8 mouse cellular contexts compared by ENCODE assay signal in the genomic region with DNA sequence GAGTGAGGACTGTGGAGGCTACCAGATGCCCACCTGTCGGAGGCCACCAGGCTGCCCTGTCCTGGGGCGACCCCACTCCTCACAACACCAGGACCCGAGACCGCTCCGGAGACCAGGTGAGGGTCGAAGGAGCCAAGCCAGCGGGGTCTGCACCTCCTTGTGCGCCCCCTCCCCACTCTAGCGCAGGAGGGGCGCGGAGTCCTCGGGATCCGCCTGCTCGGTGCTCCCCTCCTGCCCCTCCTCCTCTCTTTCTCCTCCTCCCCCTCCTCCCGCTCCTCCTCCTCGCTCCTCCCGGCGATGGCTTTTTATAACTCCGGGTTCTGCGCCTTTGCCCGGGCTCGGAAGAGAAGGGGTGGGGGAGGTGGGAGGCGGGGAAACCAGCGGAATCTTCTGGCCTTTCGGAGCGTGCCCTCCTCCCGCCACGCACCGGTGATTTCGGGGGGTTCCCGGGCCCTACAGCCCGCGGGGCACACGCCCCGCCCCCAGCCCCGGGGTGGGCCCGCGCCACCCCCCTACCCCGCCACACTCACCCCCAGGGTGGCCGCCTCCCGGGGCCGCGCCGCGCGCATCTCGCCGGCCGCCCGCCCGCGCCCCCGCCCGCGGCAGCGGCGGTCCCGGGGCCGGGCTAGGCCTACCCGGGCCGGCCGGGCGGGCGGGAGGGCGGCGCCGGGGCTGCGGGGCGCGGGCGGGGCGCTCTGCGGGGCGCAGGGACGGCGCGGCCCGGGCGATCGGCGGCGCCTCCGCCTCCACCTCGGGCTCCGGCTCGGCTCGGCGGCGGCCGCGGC. TPM values are rescaled to one million over a fixed set of nuclear protein-coding genes. Genes with fewer than 3 reads are reported as not detected.
DNase-seq lines count a peak whose midpoint lies in the region; ATAC-seq and TF ChIP-seq lines count a peak whose summit lies in the region.

No protein-coding gene starts in this region.

- peak overlapping the region; percentile 31 for H3K9ac ChIP-seq in ES-E14 (ENCODE audit: insufficient read depth, low read depth, low read length, poor library complexity, severe bottlenecking)
- H3K9ac ChIP-seq in embryonic facial prominence, embryonic 11.5 days (replicated peaks; ENCODE audit: low read length), result peak overlapping the region; percentile 53
- H3K9ac ChIP-seq in hindbrain, embryonic 11.5 days (ENCODE audit: low read depth, low read length), result peak overlapping the region; percentile 60

- H3K9me3 ChIP-seq in ES-E14 (ENCODE audit: control insufficient read depth, insufficient read depth, low read depth, low read length), result no peaks in the 10 kb centered on the region
- H3K9me3 ChIP-seq in embryonic facial prominence, embryonic 11.5 days (replicated peaks; ENCODE audit: control insufficient read depth, low read length), result no peaks in the 10 kb centered on the region
- H3K9me3 ChIP-seq in hindbrain, embryonic 11.5 days (ENCODE audit: control insufficient read depth, low read length), result no peaks in the 10 kb centered on the region
- no peaks in the 10 kb centered on the region for H3K9me3 ChIP-seq in limb, embryonic 10.5 days (replicated peaks)

- ATAC-seq in embryonic facial prominence, embryonic 11.5 days (replicated peaks; ENCODE audit: insufficient number of reproducible peaks, low FRiP score, low TSS enrichment, low read depth), result peak; percentile 61; the same call in 1 of the 2 replicates
- peak; percentile 66 for ATAC-seq in hindbrain, embryonic 11.5 days (ENCODE audit: low FRiP score)

- H3K4me2 ChIP-seq in embryonic facial prominence, embryonic 11.5 days (ENCODE audit: low read depth, low read length), result peak overlapping the region; percentile 95
- peak overlapping the region; percentile 72 for H3K4me2 ChIP-seq in hindbrain, embryonic 11.5 days (replicated peaks; ENCODE audit: low read depth, low read length)

- peaks cover 44% of the 10 kb centered on the region for H3K27me3 ChIP-seq in embryonic facial prominence, embryonic 11.5 days (ENCODE audit: control insufficient read depth, insufficient read depth, low read length)
- peaks cover 37% of the 10 kb centered on the region for H3K27me3 ChIP-seq in hindbrain, embryonic 11.5 days (ENCODE audit: control insufficient read depth, insufficient read depth, low read length)
- peaks cover 75% of the 10 kb centered on the region for H3K27me3 ChIP-seq in limb, embryonic 10.5 days (ENCODE audit: low read depth, poor library complexity, severe bottlenecking)

- peak; percentile 29 for DNase-seq in gastrocnemius, postnatal 10 days
- DNase-seq in gastrocnemius, postnatal 36 days, result no peak
- no peak for DNase-seq in ES-E14 (ENCODE audit: low read depth, low spot score)
- peak; percentile 50 for DNase-seq in embryonic facial prominence, embryonic 11.5 days (ENCODE audit: low spot score)
- peak; percentile 66 for DNase-seq in hindbrain, embryonic 11.5 days (ENCODE audit: low spot score)
- no peak for DNase-seq in limb, embryonic 10.5 days (ENCODE audit: low spot score)
- DNase-seq in neural tube, embryonic 10.5 days (ENCODE audit: extremely low spot score, low spot score), result peak; percentile 55
- no peak for DNase-seq in frontal cortex, postnatal 14 days (ENCODE audit: low spot score in 2 of 2)

- 1% methylated on average over 22 of the region's 91 CpGs for WGBS in embryonic facial prominence, embryonic 11.5 days
- under 1% methylated on average over 32 of the region's 91 CpGs for whole genome bisulfite sequencing in hindbrain, embryonic 11.5 days
- 18% methylated on average over 88 of the region's 91 CpGs for WGBS in limb, embryonic 10.5 days

- intact Hi-C loops in gastrocnemius, postnatal 36 days (cut with DNase I), result loop anchor here (1.0 to 2.0 kb wide), 2 partner anchors 77 to 116 kb away; no protein-coding TSS in a partner anchor

- no peaks in the 10 kb centered on the region for H3K36me3 ChIP-seq in ES-E14 (ENCODE audit: control insufficient read depth, insufficient read depth, low read length, poor library complexity, severe bottlenecking)
- H3K36me3 ChIP-seq in embryonic facial prominence, embryonic 11.5 days (replicated peaks; ENCODE audit: control insufficient read depth, insufficient read depth, low read depth, low read length), result no peaks in the 10 kb centered on the region
- H3K36me3 ChIP-seq in hindbrain, embryonic 11.5 days (ENCODE audit: control insufficient read depth, insufficient read depth, low read length), result no peaks in the 10 kb centered on the region
- no peaks in the 10 kb centered on the region for H3K36me3 ChIP-seq in limb, embryonic 10.5 days

- peaks cover 0 to 5% of the 10 kb centered on the region in 2 experiments; a peak in 1 of 4 replicates for H3K4me1 ChIP-seq in ES-E14 (ENCODE audit: control insufficient read depth in 2 of 2, insufficient read depth in 2 of 2, low read length in 2 of 2, poor library complexity in 1 of 2)
- H3K4me1 ChIP-seq in embryonic facial prominence, embryonic 11.5 days (ENCODE audit: control insufficient read depth, insufficient read depth, low read length), result peaks cover 5% of the 10 kb centered on the region
- H3K4me1 ChIP-seq in hindbrain, embryonic 11.5 days (replicated peaks; ENCODE audit: control insufficient read depth, insufficient read depth, low read length), result no peaks in the 10 kb centered on the region; the same call in none of the 2 replicates
- peaks cover 31% of the 10 kb centered on the region for H3K4me1 ChIP-seq in limb, embryonic 10.5 days

- in situ Hi-C loops in ES-E14 (cut with MboI; ENCODE audit: low sequenced_read_pairs in 2 of 2, unreplicated experiment in 2 of 2), result no loop called here

- H3K27ac ChIP-seq in ES-E14 (ENCODE audit: insufficient read depth, low read depth, low read length, poor library complexity, severe bottlenecking), result no peak overlapping the region
- no peak overlapping the region for H3K27ac ChIP-seq in embryonic facial prominence, embryonic 11.5 days (replicated peaks; ENCODE audit: low read depth, low read length)
- H3K27ac ChIP-seq in hindbrain, embryonic 11.5 days (ENCODE audit: low read depth, low read length), result no peak overlapping the region
- H3K27ac ChIP-seq in limb, embryonic 10.5 days, result peak overlapping the region; percentile 40; the same call in 1 of the 2 replicates

- peak overlapping the region; percentile 62 to 70 for H3K4me3 ChIP-seq in ES-E14 (ENCODE audit: insufficient read depth in 1 of 2, low read depth in 1 of 2, low read length in 2 of 2, poor library complexity in 1 of 2, severe bottlenecking in 1 of 2)
- H3K4me3 ChIP-seq in embryonic facial prominence, embryonic 11.5 days (ENCODE audit: low read depth, low read length), result peak overlapping the region; percentile 53
- H3K4me3 ChIP-seq in hindbrain, embryonic 11.5 days (ENCODE audit: low read depth, low read length), result peak overlapping the region; percentile 49
- peak overlapping the region; percentile 54 for H3K4me3 ChIP-seq in limb, embryonic 10.5 days

TF ChIP-seq in ES-E14, 5 proteins besides CTCF, POLR2A, EP300 and RAD21:
- no peak for TF ChIP-seq CHD2 (IDR thresholded peaks at IDR 0.05; ENCODE audit: low read depth, low read length)
- TF ChIP-seq HCFC1 (IDR thresholded peaks at IDR 0.05; ENCODE audit: borderline replicate concordance, insufficient read depth, low read length), result no peak
- TF ChIP-seq MAFK (IDR thresholded peaks at IDR 0.05; ENCODE audit: insufficient read depth, low read depth, low read length), result no peak
TF ChIP-seq in ES-E14: peak in this region for 0.

RNA-seq across cellular contexts. Expression of gene Kcnb1, which starts 0.5 kb away (rescaled TPM):
- 10 to 100 TPM; 35.0 to 35.2 TPM for total RNA-seq in gastrocnemius, postnatal 10 days (2021)
- 10 to 100 TPM; 23.3 to 28.2 TPM for total RNA-seq in gastrocnemius, postnatal 36 days (2021)
- 1.3 and 4.0 TPM in 2 replicates for total RNA-seq in ES-E14 (2012; rRNA removed)
- 0.39 and 0.67 TPM in 2 replicates for polyA plus RNA-seq in embryonic facial prominence, embryonic 11.5 days (2014; fragmentation: Nextera tagmentation; extraction: Ambion mirVana)
- polyA plus RNA-seq in hindbrain, embryonic 11.5 days (2014; fragmentation: Nextera tagmentation; extraction: Ambion mirVana), result 0.66 and 0.69 TPM in 2 replicates
- polyA plus RNA-seq in limb, embryonic 10.5 days (2016; fragmentation: Nextera tagmentation; extraction: Ambion mirVana), result 0.10 and 0.14 TPM in 2 replicates

RNA-seq across cellular contexts. Expression of gene Ptgis, which starts 50.9 kb away (rescaled TPM):
- 10 to 100 TPM; 13.7 to 17.8 TPM for total RNA-seq in gastrocnemius, postnatal 10 days (2021)
- total RNA-seq in gastrocnemius, postnatal 36 days (2021), result 1 to 10 TPM; 3.4 to 3.7 TPM
- 16.1 and 23.8 TPM in 2 replicates for total RNA-seq in ES-E14 (2012; rRNA removed)
- 12.9 and 14.5 TPM in 2 replicates for polyA plus RNA-seq in embryonic facial prominence, embryonic 11.5 days (2014; fragmentation: Nextera tagmentation; extraction: Ambion mirVana)
- polyA plus RNA-seq in hindbrain, embryonic 11.5 days (2014; fragmentation: Nextera tagmentation; extraction: Ambion mirVana), result 7.4 and 10.5 TPM in 2 replicates
- 15.6 and 17.6 TPM in 2 replicates for polyA plus RNA-seq in limb, embryonic 10.5 days (2016; fragmentation: Nextera tagmentation; extraction: Ambion mirVana)

Comparison
In these comparisons a context has a peak if more than half of its experiments do, and no peak if none do; other contexts are left out.
1. DNase-seq: peak in gastrocnemius, postnatal 10 days (single experiment), embryonic facial prominence, embryonic 11.5 days (single experiment), hindbrain, embryonic 11.5 days (single experiment) and neural tube, embryonic 10.5 days (single experiment); none in gastrocnemius, postnatal 36 days (0 of 2), ES-E14 (single experiment), limb, embryonic 10.5 days (single experiment) and frontal cortex, postnatal 14 days (0 of 2).
2. Peak in every context shown above with its lines, with median percentiles within 50 percentile points of each other: H3K4me3 ChIP-seq and H3K9ac ChIP-seq.